Comparison of ENCODE assay signal across 9 mouse cellular contexts in genomic region chr14:32016921-32017320, GRCm38 (mm10). TPM values are rescaled to one million over a fixed set of nuclear protein-coding genes. Genes with fewer than 3 reads are reported as not detected.
DNase-seq lines count a peak whose midpoint lies in the region.
"Had no signal": no experiment of that assay in that cellular context is flagged by ENCODE, and none has a peak within 500 bp of the region (broad histone marks: within the 10 kb centered on the region; RNA-seq: fewer than 3 reads in every experiment).

No protein-coding gene starts in this region.

- H3K36me3 ChIP-seq in midbrain, embryonic 10.5 days, result no peaks in the 10 kb centered on the region

- WGBS in midbrain, embryonic 10.5 days, result 2% methylated on average over 7 of the region's 7 CpGs

- peaks cover 18% of the 10 kb centered on the region for H3K4me1 ChIP-seq in midbrain, embryonic 10.5 days

- DNase-seq in ovary, adult 18-20 months (ENCODE audit: low spot score), result peak; percentile 51
- DNase-seq in ovary, postnatal 14 days (ENCODE audit: low spot score), result no peak
- DNase-seq in frontal cortex, postnatal 14 days (ENCODE audit: low spot score in 2 of 2), result peak; percentile 70 to 81
- DNase-seq in layer of hippocampus, adult 8-10 months (ENCODE audit: low spot score in 2 of 2), result peak; percentile 81 to 88
- DNase-seq in midbrain, embryonic 10.5 days (ENCODE audit: low spot score), result peak; percentile 59
- no peak for DNase-seq in thymus, postnatal 10 days (ENCODE audit: low spot score in 2 of 2)
- no peak for DNase-seq in urinary bladder, postnatal 25 days (ENCODE audit: low spot score)
- DNase-seq in heart, adult 8-10 months (ENCODE audit: low spot score), result no peak

- no peaks in the 10 kb centered on the region for H3K9me3 ChIP-seq in midbrain, embryonic 10.5 days (replicated peaks)

- peak overlapping the region; percentile 28 for H3K4me3 ChIP-seq in midbrain, embryonic 10.5 days

- H3K27ac ChIP-seq in midbrain, embryonic 10.5 days (replicated peaks), result peak overlapping the region; percentile 78

- H3K27me3 ChIP-seq in midbrain, embryonic 10.5 days (ENCODE audit: low read depth, poor library complexity, severe bottlenecking), result no peaks in the 10 kb centered on the region

RNA-seq across cellular contexts. Expression of gene Galnt15, which starts 11.9 kb away (rescaled TPM):
- total RNA-seq in layer of hippocampus, adult 8-10 months (2022), result 1 to 10 TPM; 1.8 to 5.7 (median 3.8) TPM
- polyA plus RNA-seq in midbrain, embryonic 10.5 days (2016; fragmentation: Nextera tagmentation; extraction: Ambion mirVana), result 0.10 and 0.11 TPM in 2 replicates
- 10 to 100 TPM; 13.9 to 22.2 (median 18.3) TPM for total RNA-seq in heart, adult 8-10 months (2022)
- total RNA-seq: hematopoietic stem cell, adult 5-6 weeks had no signal

Comparison
In these comparisons a context has a peak if more than half of its experiments do, and no peak if none do; other contexts are left out.
1. DNase-seq: peak in ovary, adult 18-20 months (single experiment), frontal cortex, postnatal 14 days (2 of 2), layer of hippocampus, adult 8-10 months (2 of 2) and midbrain, embryonic 10.5 days (single experiment); none in ovary, postnatal 14 days (single experiment), thymus, postnatal 10 days (0 of 2), urinary bladder, postnatal 25 days (single experiment) and heart, adult 8-10 months (single experiment).